Mouse (Mus musculus) heart, embryonic 16.5 days (tissue): Measurements from ENCODE around the gene Pask. TPM values are rescaled to one million over a fixed set of nuclear protein-coding genes. Genes with fewer than 3 reads are reported as not detected.

Experiments
- ATAC-seq: fragments of 200-750 bp; cut with Nextera tagmentation; replicated peaks from 2 replicates; pipeline ENCODE4 v1.8.0; 2017; ENCODE audit warnings: moderate number of reproducible peaks; ENCODE audit not compliant: insufficient read depth, low FRiP score; ENCODE audit errors: extremely low read depth
- H3K27ac ChIP-seq: fragments of 300-500 bp; sonication (generic); 2 replicates; pipeline ENCODE4 v1.5.1; 2014; ENCODE audit warnings: mild to moderate bottlenecking, low read length, control low read depth, moderate library complexity
- H3K27me3 ChIP-seq: fragments of 300-500 bp; sonication (generic); 2 replicates; pipeline ENCODE4 v1.6.1; 2014; ENCODE audit warnings: low read length, mixed read lengths; ENCODE audit not compliant: control insufficient read depth, insufficient read depth
- H3K36me3 ChIP-seq: fragments of 300-500 bp; sonication (generic); 2 replicates; pipeline ENCODE4 v1.6.1; 2014; ENCODE audit not compliant: control insufficient read depth, insufficient read depth
- H3K4me1 ChIP-seq: fragments of 300-500 bp; sonication (generic); 2 replicates; pipeline ENCODE4 v1.6.1; 2014; ENCODE audit warnings: low read length, mixed read lengths; ENCODE audit not compliant: control insufficient read depth, insufficient read depth
- H3K4me2 ChIP-seq: fragments of 300-500 bp; sonication (generic); 2 replicates; pipeline ENCODE4 v1.6.1; 2014; ENCODE audit warnings: low read depth, mild to moderate bottlenecking, control low read depth, low read length
- H3K4me3 ChIP-seq: fragments of 300-500 bp; sonication (generic); 2 replicates; pipeline ENCODE4 v1.5.1; 2014; ENCODE audit warnings: mild to moderate bottlenecking, control low read depth, low read length
- H3K9ac ChIP-seq: fragments of 300-500 bp; sonication (generic); 2 replicates; pipeline ENCODE4 v1.6.1; 2014; ENCODE audit warnings: low read length, control low read depth
- H3K9me3 ChIP-seq: fragments of 300-500 bp; sonication (generic); replicated peaks from 2 replicates; pipeline ENCODE4 v1.6.1; 2016; ENCODE audit warnings: low read length; ENCODE audit not compliant: control insufficient read depth
- WGBS: fragments of 180-500 bp; shearing (Covaris S2); extraction: QIAGEN DNeasy Blood & Tissue Kit; methylation state at CpG from one replicate; pipeline ENCODE4 v1.1.7; 2014; 5-methylcytosine and 5-hydroxymethylcytosine counted together
- polyA plus RNA-seq: library from polyadenylated mRNA; unstranded; fragments of >200 nt; fragmentation: Nextera tagmentation; extraction: Ambion mirVana; gene quantifications from 2 replicates; pipeline ENCODE4 v1.2.1, GENCODE M21; 2015

Pask gene
- polyA plus RNA-seq = 7.3 and 7.6 TPM in 2 replicates

- H3K36me3 ChIP-seq = peaks cover 9% of the 10 kb centered on the region
- peak within 1 kb of the TSS; percentile 96 for H3K4me2 ChIP-seq
- H3K27ac ChIP-seq = peak within 1 kb of the TSS; percentile 56
- peaks cover 15% of the 10 kb centered on the region for H3K4me1 ChIP-seq
- no peaks in the 10 kb centered on the region for H3K9me3 ChIP-seq
- peak within 1 kb of the TSS; percentile 84 for H3K4me3 ChIP-seq
- H3K27me3 ChIP-seq = no peaks in the 10 kb centered on the region
- H3K9ac ChIP-seq = peak within 1 kb of the TSS; percentile 87
- ATAC-seq = peak; percentile 97
- under 1% methylated on average over 63 of the region's 63 CpGs for WGBS
Observed at GRCm38 (mm10) chr1:93342648-93343503, at the start of gene Pask, which contains the start of gene Ppp1r7. Gene Pask (minus strand): TSS chr1:93343482. Gene Ppp1r7 (plus strand): TSS chr1:93342854.

- Histone ChIP-seq H3K27ac (no peak overlapping the region), H3K9me3 (no peaks in the 10 kb centered on the region), H3K27me3 (no peaks in the 10 kb centered on the region), H3K4me3 (no peak overlapping the region), H3K4me1 (no peaks in the 10 kb centered on the region), H3K9ac (no peak overlapping the region), H3K4me2 (no peak overlapping the region), H3K36me3 (no peaks in the 10 kb centered on the region)
- 54% methylated on average over 2 of the region's 2 CpGs for WGBS
- no peak for ATAC-seq
Observed at GRCm38 (mm10) chr1:93388906-93389305, 45.6 kb upstream of the Pask start.

GRCm38 (mm10) chr1:93387198-93387597, 43.9 kb upstream of the Pask start:
- Histone ChIP-seq H3K4me1 (no peaks in the 10 kb centered on the region), H3K36me3 (no peaks in the 10 kb centered on the region), H3K9ac (no peak overlapping the region), H3K4me2 (no peak overlapping the region), H3K27ac (no peak overlapping the region), H3K9me3 (no peaks in the 10 kb centered on the region), H3K27me3 (no peaks in the 10 kb centered on the region), H3K4me3 (no peak overlapping the region)
- 65% methylated on average over 2 of the region's 2 CpGs for WGBS
- ATAC-seq = no peak

GRCm38 (mm10) chr1:93379117-93379516, 35.8 kb upstream of the Pask start:
- WGBS = 65% methylated on average over 5 of the region's 5 CpGs
- Histone ChIP-seq H3K9me3 (no peaks in the 10 kb centered on the region), H3K27ac (no peak overlapping the region), H3K36me3 (no peaks in the 10 kb centered on the region), H3K9ac (no peak overlapping the region), H3K4me3 (no peak overlapping the region), H3K27me3 (no peaks in the 10 kb centered on the region), H3K4me2 (no peak overlapping the region), H3K4me1 (no peaks in the 10 kb centered on the region)
- ATAC-seq = no peak

- Histone ChIP-seq H3K36me3 (no peaks in the 10 kb centered on the region), H3K27ac (no peak overlapping the region), H3K4me3 (no peak overlapping the region), H3K4me2 (no peak overlapping the region), H3K27me3 (no peaks in the 10 kb centered on the region), H3K9me3 (no peaks in the 10 kb centered on the region), H3K4me1 (no peaks in the 10 kb centered on the region), H3K9ac (no peak overlapping the region)
- 39% methylated on average over 5 of the region's 5 CpGs for WGBS
- ATAC-seq = no peak
Observed at GRCm38 (mm10) chr1:93377307-93377706, 34.0 kb upstream of the Pask start.

- Histone ChIP-seq H3K4me2 (no peak within 1 kb of the TSS), H3K4me1 (no peaks in the 10 kb centered on the region), H3K4me3 (no peak within 1 kb of the TSS), H3K9ac (no peak within 1 kb of the TSS), H3K9me3 (no peaks in the 10 kb centered on the region), H3K27ac (no peak within 1 kb of the TSS), H3K27me3 (no peaks in the 10 kb centered on the region), H3K36me3 (no peaks in the 10 kb centered on the region)
- 59% methylated on average over 4 of the region's 4 CpGs for WGBS
- no peak for ATAC-seq
Observed at GRCm38 (mm10) chr1:93373665-93374064, 30.4 kb upstream of the Pask start, which contains the start of gene Ano7. Gene Ano7 (plus strand): TSS chr1:93373930.

- ATAC-seq = no peak
- Histone ChIP-seq H3K36me3 (peaks cover 30% of the 10 kb centered on the region), H3K4me3 (no peak overlapping the region), H3K27me3 (no peaks in the 10 kb centered on the region), H3K27ac (no peak overlapping the region), H3K9ac (no peak overlapping the region), H3K4me2 (no peak overlapping the region), H3K9me3 (no peaks in the 10 kb centered on the region), H3K4me1 (no peaks in the 10 kb centered on the region)
- 91% methylated on average over 6 of the region's 6 CpGs for WGBS
Observed at GRCm38 (mm10) chr1:93365641-93366040, 22.4 kb upstream of the Pask start.

GRCm38 (mm10) chr1:93362661-93363060, 19.4 kb upstream of the Pask start:
- H3K4me1 ChIP-seq = no peaks in the 10 kb centered on the region
- peaks cover 32% of the 10 kb centered on the region for H3K36me3 ChIP-seq
- H3K4me3 ChIP-seq = no peak overlapping the region
- no peak overlapping the region for H3K9ac ChIP-seq
- WGBS = 86% methylated on average over 4 of the region's 4 CpGs
- ATAC-seq = no peak
- no peak overlapping the region for H3K27ac ChIP-seq
- no peak overlapping the region for H3K4me2 ChIP-seq
- H3K9me3 ChIP-seq = no peaks in the 10 kb centered on the region
- H3K27me3 ChIP-seq = no peaks in the 10 kb centered on the region

- Histone ChIP-seq H3K9me3 (no peaks in the 10 kb centered on the region), H3K27me3 (no peaks in the 10 kb centered on the region), H3K4me3 (no peak overlapping the region), H3K27ac (no peak overlapping the region), H3K9ac (no peak overlapping the region), H3K36me3 (peaks cover 46% of the 10 kb centered on the region), H3K4me2 (no peak overlapping the region), H3K4me1 (no peaks in the 10 kb centered on the region)
- WGBS = 80% methylated on average over 2 of the region's 2 CpGs
- no peak for ATAC-seq
Observed at GRCm38 (mm10) chr1:93352724-93353123, 9.4 kb upstream of the Pask start.
